Mouse (Mus musculus): Measurements from ENCODE around the gene Ywhah. TPM values are rescaled to one million over a fixed set of nuclear protein-coding genes. Genes with fewer than 3 reads are reported as not detected.
A peak's percentile ranks its signal among the peaks of the same experiment; 100 is the strongest.
"Not testable (repeated sequence)": the region's sequence is repeated elsewhere in the genome, so short reads cannot be mapped to it uniquely, and the experiment has no call there.

Ywhah gene
- polyA plus RNA-seq, 1 experiment from 2014 or later, result 483 TPM

DNA sequence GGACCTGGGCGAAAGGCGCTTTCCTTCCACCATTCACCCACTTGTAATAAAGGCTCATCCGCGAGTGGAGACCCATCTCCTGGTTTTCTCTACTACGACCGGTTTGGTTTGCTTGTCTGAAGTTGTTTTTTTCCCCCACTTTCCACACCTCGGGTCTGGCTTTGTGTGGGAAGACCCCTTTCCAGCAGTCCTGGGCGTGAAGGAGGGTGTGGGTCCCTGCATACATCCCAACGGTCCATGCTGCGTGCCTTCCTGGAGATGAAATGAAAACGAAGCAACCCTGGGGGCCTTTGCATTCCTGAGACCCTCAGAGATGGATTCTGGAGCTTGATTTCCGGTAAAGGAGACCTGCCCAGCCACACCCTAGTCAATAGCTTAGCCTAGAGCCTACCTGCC is 808 bp downstream of the Ywhah start:
- DNase-seq (ENCODE audit: low spot score) (no peak), ATAC-seq (ENCODE audit: insufficient read depth, low FRiP score, low TSS enrichment) (no peak)
- H3K4me3 ChIP-seq (ENCODE audit: low read depth, low read length), result peak overlapping the region; percentile 82
- no peaks in the 10 kb centered on the region for H3K36me3 ChIP-seq (ENCODE audit: control insufficient read depth, insufficient read depth, low read length)
- 0% methylated on average over 12 of the region's 12 CpGs for WGBS
- peaks cover 7% of the 10 kb centered on the region for H3K4me1 ChIP-seq (ENCODE audit: control insufficient read depth, insufficient read depth, low read length)
- peak overlapping the region; percentile 87 for H3K9ac ChIP-seq (ENCODE audit: low read length)
- no peaks in the 10 kb centered on the region for H3K9me3 ChIP-seq (ENCODE audit: control insufficient read depth, low read length)
- H3K27me3 ChIP-seq (ENCODE audit: control insufficient read depth, insufficient read depth, low read length), result no peaks in the 10 kb centered on the region
- peak overlapping the region; percentile 73 for H3K4me2 ChIP-seq (ENCODE audit: low read depth)
- H3K27ac ChIP-seq (ENCODE audit: low read depth, low read length), result peak overlapping the region; percentile 98

DNA sequence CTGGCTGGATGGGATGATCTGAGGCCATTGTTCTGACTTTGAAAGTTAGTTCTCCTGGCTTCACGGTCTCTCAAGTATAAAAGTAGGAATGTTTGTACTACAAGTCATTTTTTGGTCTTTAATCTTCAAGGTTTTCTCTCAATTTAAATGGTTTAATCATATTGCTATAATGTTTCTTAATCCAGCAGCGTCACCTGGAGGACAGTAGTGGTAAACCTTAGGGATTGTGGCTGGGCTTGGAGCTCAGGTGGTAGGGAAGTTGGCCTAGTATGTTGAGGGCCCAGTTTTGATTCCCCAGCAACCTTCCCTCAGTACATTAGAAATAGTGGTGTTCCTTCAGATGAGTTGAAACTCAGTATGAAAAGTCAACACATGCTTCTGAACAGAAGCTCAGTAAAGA is 3.0 kb downstream of the Ywhah start:
- DNase-seq (ENCODE audit: low spot score), result no peak
- no peaks in the 10 kb centered on the region for H3K36me3 ChIP-seq (ENCODE audit: control insufficient read depth, insufficient read depth, low read length)
- 93% methylated on average over 2 of the region's 2 CpGs for WGBS
- no peak for ATAC-seq (ENCODE audit: insufficient read depth, low FRiP score, low TSS enrichment)
- H3K27ac ChIP-seq (ENCODE audit: low read depth, low read length), result no peak overlapping the region
- H3K9ac ChIP-seq (ENCODE audit: low read length), result no peak overlapping the region
- no peak overlapping the region for H3K4me2 ChIP-seq (ENCODE audit: low read depth)
- no peak overlapping the region for H3K4me3 ChIP-seq (ENCODE audit: low read depth, low read length)
- H3K9me3 ChIP-seq (ENCODE audit: control insufficient read depth, low read length), result no peaks in the 10 kb centered on the region
- H3K27me3 ChIP-seq (ENCODE audit: control insufficient read depth, insufficient read depth, low read length), result no peaks in the 10 kb centered on the region
- H3K4me1 ChIP-seq (ENCODE audit: control insufficient read depth, insufficient read depth, low read length), result peaks cover 7% of the 10 kb centered on the region

DNA sequence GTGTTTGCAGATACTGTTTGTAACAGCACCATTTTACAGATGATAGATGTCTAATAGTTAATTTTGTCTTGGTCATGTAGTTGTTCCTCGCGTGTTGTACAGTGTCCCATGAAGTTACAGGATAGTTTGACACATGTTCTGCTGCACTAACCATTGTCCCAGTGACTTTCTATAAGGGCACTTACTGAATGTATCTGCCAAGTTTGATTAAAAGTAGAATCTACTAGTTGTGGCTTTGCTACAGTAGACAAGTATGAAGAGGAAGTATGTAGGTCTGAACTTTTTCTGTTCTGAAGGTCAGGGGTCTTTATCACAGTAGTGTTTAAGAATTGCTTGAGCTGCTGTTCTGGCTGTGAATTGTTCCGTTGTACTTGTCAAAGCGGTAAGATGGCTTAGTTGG is 4.7 kb downstream of the Ywhah start:
- no peak overlapping the region for H3K4me2 ChIP-seq (ENCODE audit: low read depth)
- H3K4me3 ChIP-seq (ENCODE audit: low read depth, low read length), result no peak overlapping the region
- no peak overlapping the region for H3K9ac ChIP-seq (ENCODE audit: low read length)
- H3K27me3 ChIP-seq (ENCODE audit: control insufficient read depth, insufficient read depth, low read length), result no peaks in the 10 kb centered on the region
- no peaks in the 10 kb centered on the region for H3K36me3 ChIP-seq (ENCODE audit: control insufficient read depth, insufficient read depth, low read length)
- ATAC-seq (ENCODE audit: insufficient read depth, low FRiP score, low TSS enrichment), result no peak
- no peak for DNase-seq (ENCODE audit: low spot score)
- WGBS, result 92% methylated on average over 4 of the region's 4 CpGs
- H3K4me1 ChIP-seq (ENCODE audit: control insufficient read depth, insufficient read depth, low read length), result peaks cover 7% of the 10 kb centered on the region
- H3K9me3 ChIP-seq (ENCODE audit: control insufficient read depth, low read length), result no peaks in the 10 kb centered on the region
- H3K27ac ChIP-seq (ENCODE audit: low read depth, low read length), result no peak overlapping the region

DNA sequence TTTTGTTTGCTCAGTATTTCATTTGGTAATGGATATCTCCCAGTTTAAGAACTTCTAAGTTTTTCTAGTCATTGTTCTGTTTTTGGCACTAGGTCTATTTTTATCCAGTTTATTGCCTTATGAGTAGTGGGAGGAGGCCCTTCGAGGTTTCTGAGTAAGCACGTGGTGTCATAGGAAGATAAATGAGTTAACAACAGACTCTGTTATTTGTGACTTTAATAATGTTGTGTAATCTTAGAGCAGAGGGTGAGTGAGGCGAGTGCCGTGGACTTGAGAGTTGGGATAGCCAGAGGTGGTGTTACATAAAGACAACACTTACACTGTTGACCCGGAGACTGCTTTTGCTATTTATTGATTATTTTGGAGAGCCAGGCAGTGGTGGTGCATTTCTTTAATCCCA is 5.9 kb downstream of the Ywhah start:
- Histone ChIP-seq H3K4me3 (ENCODE audit: low read depth, low read length) (no peak overlapping the region), H3K4me2 (ENCODE audit: low read depth) (no peak overlapping the region), H3K4me1 (ENCODE audit: control insufficient read depth, insufficient read depth, low read length) (peaks cover 7% of the 10 kb centered on the region), H3K9me3 (ENCODE audit: control insufficient read depth, low read length) (no peaks in the 10 kb centered on the region), H3K36me3 (ENCODE audit: control insufficient read depth, insufficient read depth, low read length) (no peaks in the 10 kb centered on the region), H3K9ac (ENCODE audit: low read length) (no peak overlapping the region), H3K27ac (ENCODE audit: low read depth, low read length) (no peak overlapping the region), H3K27me3 (ENCODE audit: control insufficient read depth, insufficient read depth, low read length) (no peaks in the 10 kb centered on the region)
- WGBS, result 83% methylated on average over 5 of the region's 5 CpGs
- ATAC-seq (ENCODE audit: insufficient read depth, low FRiP score, low TSS enrichment), result no peak
- no peak for DNase-seq (ENCODE audit: low spot score)

DNA sequence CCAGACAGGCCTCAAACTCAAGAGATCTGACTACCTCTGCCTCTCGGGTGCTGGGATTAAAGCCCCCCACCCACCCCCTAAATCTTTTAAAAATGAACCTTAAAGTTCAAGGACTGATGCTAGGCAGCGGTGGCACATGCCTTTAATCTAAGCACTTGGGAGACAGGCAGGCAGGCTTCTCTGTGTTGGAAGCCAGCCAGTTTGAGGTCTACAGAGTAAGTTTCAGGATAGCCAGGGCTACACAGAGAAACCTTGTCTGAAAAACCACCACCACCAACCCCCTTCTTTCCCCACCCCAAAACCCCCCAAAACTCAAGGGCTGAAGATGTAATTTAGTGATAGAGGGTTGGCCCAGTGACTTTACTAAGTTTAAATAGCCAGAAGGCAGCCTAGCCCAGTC is 10.0 kb downstream of the Ywhah start:
- no peak for DNase-seq (ENCODE audit: low spot score)
- 90% methylated on average over 2 of the region's 2 CpGs for WGBS

DNA sequence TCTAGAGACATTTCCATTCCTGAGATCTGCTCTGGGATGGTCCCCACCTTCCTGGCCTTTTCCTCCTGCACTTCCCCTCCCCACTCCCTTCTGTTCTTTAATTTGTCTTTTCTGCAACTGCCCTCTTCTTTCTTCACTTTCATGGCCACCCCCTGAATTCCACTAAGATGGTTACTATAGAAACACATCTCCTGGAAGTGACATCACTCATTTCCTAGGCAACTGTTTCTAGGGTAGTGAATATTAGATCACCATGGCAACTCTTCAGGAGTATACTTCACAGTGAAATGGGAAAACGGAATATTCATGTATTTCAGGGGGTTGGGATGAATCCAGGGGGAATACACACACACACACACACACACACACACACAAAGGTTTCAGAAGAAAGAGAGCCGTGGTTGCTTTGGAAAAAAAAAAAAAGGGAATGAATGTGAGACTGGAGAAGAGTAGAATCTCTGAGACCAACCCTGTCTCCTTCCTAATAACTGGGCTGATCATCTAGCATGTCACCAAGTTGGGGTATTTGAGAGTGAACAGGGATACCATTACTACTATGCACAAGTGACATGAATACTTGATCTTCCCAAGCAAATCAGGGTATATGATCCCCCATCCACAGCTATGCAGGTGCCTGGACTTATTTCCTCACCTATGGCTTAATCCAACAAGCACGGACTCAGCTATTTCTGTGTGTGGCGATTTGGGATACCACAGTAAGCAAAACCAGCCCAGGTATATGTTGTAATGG is 12.0 kb downstream of the Ywhah start:
- no peak for ATAC-seq (ENCODE audit: insufficient read depth, low FRiP score, low TSS enrichment)
- WGBS, result 67% methylated on average over 4 of the region's 4 CpGs
- H3K27ac ChIP-seq (ENCODE audit: low read depth, low read length), result no peak overlapping the region

More for the DNA sequence above, 10.0 kb downstream of the Ywhah start:
- Histone ChIP-seq H3K9me3 (ENCODE audit: control insufficient read depth, low read length) (no peaks in the 10 kb centered on the region), H3K27ac (ENCODE audit: low read depth, low read length) (no peak overlapping the region), H3K36me3 (ENCODE audit: control insufficient read depth, insufficient read depth, low read length) (no peaks in the 10 kb centered on the region), H3K4me3 (ENCODE audit: low read depth, low read length) (no peak overlapping the region), H3K9ac (ENCODE audit: low read length) (no peak overlapping the region), H3K4me1 (ENCODE audit: control insufficient read depth, insufficient read depth, low read length) (peaks cover 7% of the 10 kb centered on the region; the same call in 1 of the 2 replicates), H3K4me2 (ENCODE audit: low read depth) (no peak overlapping the region), H3K27me3 (ENCODE audit: control insufficient read depth, insufficient read depth, low read length) (no peaks in the 10 kb centered on the region)
- no peak for ATAC-seq (ENCODE audit: insufficient read depth, low FRiP score, low TSS enrichment)

DNA sequence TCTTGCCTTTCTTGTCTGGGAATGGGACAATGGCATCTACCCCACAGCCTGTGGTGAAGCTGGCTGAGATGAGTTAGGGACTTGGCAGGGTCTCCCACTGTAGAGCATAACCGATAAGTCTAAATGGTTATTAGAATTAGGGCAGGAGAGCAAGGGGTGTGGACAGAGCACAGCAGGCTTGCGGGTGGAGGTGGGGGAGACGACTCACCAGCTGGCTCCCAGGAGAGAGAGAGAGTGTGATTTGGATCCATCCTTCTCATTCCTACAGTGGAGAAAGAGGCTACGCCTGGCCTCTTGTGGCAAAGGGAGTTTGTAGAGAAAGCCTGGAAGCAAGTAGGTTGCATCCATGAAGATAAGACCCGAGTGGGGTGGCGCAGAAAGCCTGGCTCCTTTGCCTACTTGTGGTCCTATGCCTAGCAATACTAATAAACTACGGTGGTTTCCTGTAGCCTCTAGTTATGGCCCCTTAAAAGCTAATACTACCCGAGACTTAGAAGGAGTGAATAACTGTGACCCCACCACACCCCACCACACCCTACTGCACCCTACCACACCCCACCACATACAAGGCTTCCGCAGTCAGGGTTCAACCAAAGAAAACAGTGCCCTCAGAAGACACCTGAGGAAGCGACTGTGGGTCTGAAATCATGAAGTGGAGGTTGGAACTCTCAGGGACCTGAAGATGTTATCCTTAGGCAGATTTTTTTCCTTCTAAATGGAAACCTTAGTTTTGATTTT is 13.6 kb downstream of the Ywhah start:
- DNase-seq (ENCODE audit: low spot score) (no peak), ATAC-seq (ENCODE audit: insufficient read depth, low FRiP score, low TSS enrichment) (no peak)
- Histone ChIP-seq H3K4me1 (ENCODE audit: control insufficient read depth, insufficient read depth, low read length) (peaks cover 7% of the 10 kb centered on the region; the same call in 1 of the 2 replicates), H3K4me3 (ENCODE audit: low read depth, low read length) (no peak overlapping the region), H3K9ac (ENCODE audit: low read length) (no peak overlapping the region), H3K27ac (ENCODE audit: low read depth, low read length) (no peak overlapping the region), H3K9me3 (ENCODE audit: control insufficient read depth, low read length) (no peaks in the 10 kb centered on the region), H3K36me3 (ENCODE audit: control insufficient read depth, insufficient read depth, low read length) (no peaks in the 10 kb centered on the region), H3K4me2 (ENCODE audit: low read depth) (no peak overlapping the region), H3K27me3 (ENCODE audit: control insufficient read depth, insufficient read depth, low read length) (no peaks in the 10 kb centered on the region)
- WGBS, result 78% methylated on average over 10 of the region's 10 CpGs

More for the DNA sequence above, 12.0 kb downstream of the Ywhah start:
- H3K4me1 ChIP-seq (ENCODE audit: control insufficient read depth, insufficient read depth, low read length), result peaks cover 7% of the 10 kb centered on the region; the same call in 1 of the 2 replicates
- peak; percentile 41 for DNase-seq (ENCODE audit: low spot score)
- no peaks in the 10 kb centered on the region for H3K9me3 ChIP-seq (ENCODE audit: control insufficient read depth, low read length)
- H3K36me3 ChIP-seq (ENCODE audit: control insufficient read depth, insufficient read depth, low read length), result no peaks in the 10 kb centered on the region
- H3K4me2 ChIP-seq (ENCODE audit: low read depth), result no peak overlapping the region
- H3K27me3 ChIP-seq (ENCODE audit: control insufficient read depth, insufficient read depth, low read length), result no peaks in the 10 kb centered on the region
- H3K9ac ChIP-seq (ENCODE audit: low read length), result no peak overlapping the region
- H3K4me3 ChIP-seq (ENCODE audit: low read depth, low read length), result no peak overlapping the region

DNA sequence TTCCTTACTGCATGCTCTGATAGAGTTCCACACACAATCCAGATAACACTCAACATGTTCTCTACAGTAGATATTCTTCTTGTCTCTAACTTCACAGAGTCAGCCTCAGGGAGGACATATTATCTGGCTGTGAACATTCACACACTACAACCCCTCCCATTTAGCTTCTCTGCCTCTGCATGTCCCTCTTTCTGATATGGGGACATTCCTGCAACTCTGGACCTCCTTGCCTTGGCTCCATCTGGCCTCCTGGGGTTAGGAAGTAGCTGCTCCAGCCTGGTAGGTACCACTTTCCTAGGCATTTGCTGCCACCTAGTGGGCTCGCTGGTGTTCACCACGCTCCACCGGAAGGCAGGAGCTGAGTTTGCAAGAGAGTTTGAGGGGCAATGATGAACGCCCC is 14.5 kb downstream of the Ywhah start:
- Histone ChIP-seq H3K9me3 (ENCODE audit: control insufficient read depth, low read length) (no peaks in the 10 kb centered on the region), H3K27me3 (ENCODE audit: control insufficient read depth, insufficient read depth, low read length) (no peaks in the 10 kb centered on the region), H3K4me3 (ENCODE audit: low read depth, low read length) (no peak overlapping the region), H3K9ac (ENCODE audit: low read length) (no peak overlapping the region), H3K4me1 (ENCODE audit: control insufficient read depth, insufficient read depth, low read length) (peaks cover 7% of the 10 kb centered on the region; the same call in 1 of the 2 replicates), H3K27ac (ENCODE audit: low read depth, low read length) (no peak overlapping the region), H3K36me3 (ENCODE audit: control insufficient read depth, insufficient read depth, low read length) (no peaks in the 10 kb centered on the region), H3K4me2 (ENCODE audit: low read depth) (no peak overlapping the region)
- ATAC-seq (ENCODE audit: insufficient read depth, low FRiP score, low TSS enrichment) (no peak), DNase-seq (ENCODE audit: low spot score) (peak; percentile 86)
- WGBS, result 1% methylated on average over 4 of the region's 4 CpGs

DNA sequence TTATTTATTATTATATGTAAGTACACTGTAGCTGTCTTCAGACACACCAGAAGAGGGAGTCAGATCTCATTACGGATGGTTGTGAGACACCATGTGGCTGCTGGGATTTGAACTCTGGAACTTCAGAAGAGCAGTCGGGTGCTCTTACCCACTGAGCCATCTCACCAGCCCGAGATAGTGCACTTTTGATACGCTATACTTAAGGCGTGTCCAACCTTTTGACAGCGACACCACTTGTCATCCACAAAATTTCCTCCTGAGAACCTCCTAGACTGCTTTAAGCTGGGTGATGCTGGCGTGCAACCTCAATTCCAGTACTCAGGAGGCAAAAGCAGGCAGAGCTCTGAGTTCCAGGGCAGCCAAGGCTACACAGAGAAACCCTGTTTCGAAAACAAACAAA is 15.0 kb downstream of the Ywhah start:
- H3K4me1 ChIP-seq (ENCODE audit: control insufficient read depth, insufficient read depth, low read length); H3K9me3 ChIP-seq (ENCODE audit: control insufficient read depth, low read length); H3K9ac ChIP-seq (ENCODE audit: low read length); H3K36me3 ChIP-seq (ENCODE audit: control insufficient read depth, insufficient read depth, low read length); H3K27ac ChIP-seq (ENCODE audit: low read depth, low read length); H3K4me3 ChIP-seq (ENCODE audit: low read depth, low read length); DNase-seq (ENCODE audit: low spot score); H3K4me2 ChIP-seq (ENCODE audit: low read depth); H3K27me3 ChIP-seq (ENCODE audit: control insufficient read depth, insufficient read depth, low read length); ATAC-seq (ENCODE audit: insufficient read depth, low FRiP score, low TSS enrichment): not testable (repeated sequence)
- WGBS, result 49% methylated on average over 8 of the region's 8 CpGs
